Mouse (Mus musculus) kidney, adult 2 months (tissue): ENCODE measurements at regions not wholly inside any gene's neighbourhood (a gene's known extent, or its start where the extent isn't known, plus 50 kb on each side); places are given as distances from the start of the nearest gene placed in this dataset.

ENCODE experiments used
- CTCF ChIP-seq: fragments of 200-500 bp; conservative IDR thresholded peaks from 2 replicates; pipeline ENCODE4 v1.5.1; 2011; ENCODE audit warnings: low read depth, mild to moderate bottlenecking, control low read depth, low read length, moderate library complexity, mixed read lengths; ENCODE audit not compliant: insufficient read depth, insufficient read length
- POLR2A ChIP-seq: fragments of 200-500 bp; IDR thresholded peaks from one replicate; pipeline ENCODE4 v1.6.1; 2011; ENCODE audit warnings: low read depth, low read length, control low read depth

- TF ChIP-seq POLR2A (no peak), CTCF (no peak)
These were observed 338.2 kb downstream of the Gm49356 start for GRCm38 (mm10) chr15:59227293-59227692.
